Mouse (Mus musculus) midbrain, postnatal 0 days (tissue): Measurements from ENCODE around the gene Dcaf17. TPM values are rescaled to one million over a fixed set of nuclear protein-coding genes. Genes with fewer than 3 reads are reported as not detected.

Experiments used
- ATAC-seq: fragments of 200-750 bp; cut with Nextera tagmentation; 2 replicates; pipeline ENCODE4 v1.8.0; 2017; ENCODE audit warnings: moderate number of reproducible peaks, mild to moderate bottlenecking, moderate TSS enrichment, moderate library complexity; ENCODE audit not compliant: low FRiP score
- DNase-seq: peaks from one replicate; pipeline ENCODE4 v3.0.0-alpha.2; 2015; ENCODE audit warnings: low spot score
- H3K27ac ChIP-seq: fragments of 300-500 bp; sonication (generic); 2 replicates; pipeline ENCODE4 v1.5.1; 2014; ENCODE audit warnings: low read depth, mild to moderate bottlenecking, low read length, mixed read lengths
- H3K27me3 ChIP-seq: fragments of 300-500 bp; sonication (generic); 2 replicates; pipeline ENCODE4 v1.6.1; 2014; ENCODE audit warnings: low read length, control low read depth, mixed read lengths; ENCODE audit not compliant: insufficient read depth
- H3K36me3 ChIP-seq: fragments of 300-500 bp; sonication (generic); 2 replicates; pipeline ENCODE4 v1.6.1; 2014; ENCODE audit warnings: low read length, control low read depth, mixed read lengths; ENCODE audit not compliant: insufficient read depth
- H3K4me1 ChIP-seq: fragments of 300-500 bp; sonication (generic); 2 replicates; pipeline ENCODE4 v1.6.1; 2014; ENCODE audit warnings: mild to moderate bottlenecking, control low read depth, antibody characterized with exemption, low read length, mixed read lengths; ENCODE audit not compliant: insufficient read depth
- H3K4me2 ChIP-seq: fragments of 300-500 bp; sonication (generic); 2 replicates; pipeline ENCODE4 v1.6.1; 2014; ENCODE audit warnings: low read depth, mild to moderate bottlenecking, low read length, mixed read lengths; ENCODE audit not compliant: poor library complexity, severe bottlenecking
- H3K4me3 ChIP-seq: fragments of 300-500 bp; sonication (generic); 2 replicates; pipeline ENCODE4 v1.5.1; 2014; ENCODE audit warnings: low read depth, mild to moderate bottlenecking, low read length, moderate library complexity
- H3K9ac ChIP-seq: fragments of 300-500 bp; sonication (generic); replicated peaks from 2 replicates; pipeline ENCODE4 v1.6.1; 2014; ENCODE audit warnings: mild to moderate bottlenecking, low read length, moderate library complexity, mixed read lengths; ENCODE audit not compliant: poor library complexity, severe bottlenecking
- H3K9me3 ChIP-seq: fragments of 300-500 bp; sonication (generic); 2 replicates; pipeline ENCODE4 v1.6.1; 2016; ENCODE audit warnings: low read length, control low read depth
- CTCF ChIP-seq: IDR thresholded peaks from 2 replicates; pipeline ENCODE4 v1.5.1; 2016; ENCODE audit warnings: antibody characterized with exemption, mild to moderate bottlenecking
- WGBS: fragments of 180-500 bp; shearing (Covaris S2); extraction: QIAGEN DNeasy Blood & Tissue Kit; methylation state at CpG from one replicate; pipeline ENCODE4 v1.1.7; 2014; 5-methylcytosine and 5-hydroxymethylcytosine counted together
- polyA plus RNA-seq: library from polyadenylated mRNA; unstranded; fragments of >200 nt; fragmentation: Nextera tagmentation; extraction: Ambion mirVana; gene quantifications from 2 replicates; pipeline ENCODE4 v1.2.1, GENCODE M21; 2015
- total RNA-seq: library from RNA; depleted of rRNA; stranded (reverse); fragments of >200 nt; gene quantifications from 2 replicates; pipeline ENCODE4 v1.2.3, GENCODE M21; 2014; rRNA removed

Dcaf17 gene
- total RNA-seq (10.6 and 18.1 TPM in 2 replicates), polyA plus RNA-seq (19.9 and 23.6 TPM in 2 replicates)

- TF ChIP-seq CTCF, result peak; percentile 64
These were observed at the start of gene Dcaf17, which contains the start of gene Mettl8 for GRCm38 (mm10) chr2:71055300-71056114. Gene Dcaf17 (plus strand): TSS chr2:71055328. Gene Mettl8 (minus strand): TSS chr2:71055583.

GRCm38 (mm10) chr2:71011816-71012215 lies 43.3 kb upstream of the Dcaf17 start:
- WGBS, result 96% methylated on average over 1 of the region's 1 CpGs
- no peak for ATAC-seq
- H3K4me3 ChIP-seq, result no peak overlapping the region

More at GRCm38 (mm10) chr2:71055300-71056114, at the start of gene Dcaf17, which contains the start of gene Mettl8:
- ATAC-seq (peak; percentile 98), DNase-seq (peak; percentile 97)
- under 1% methylated on average over 50 of the region's 57 CpGs for WGBS
- Histone ChIP-seq H3K27me3 (no peaks in the 10 kb centered on the region), H3K27ac (peak within 1 kb of the TSS; percentile 84), H3K4me2 (peak within 1 kb of the TSS; percentile 88), H3K9me3 (no peaks in the 10 kb centered on the region), H3K4me1 (no peaks in the 10 kb centered on the region), H3K4me3 (peak within 1 kb of the TSS; percentile 61), H3K9ac (peak within 1 kb of the TSS; percentile 86), H3K36me3 (0 out of 2 replicates have a peak, but pooled peaks cover 3% of the 10 kb centered on the region)

GRCm38 (mm10) chr2:71013521-71013920 lies 41.6 kb upstream of the Dcaf17 start:
- WGBS, result 94% methylated on average over 7 of the region's 7 CpGs
- Histone ChIP-seq H3K4me3 (no peak overlapping the region), H3K27ac (no peak overlapping the region), H3K4me2 (no peak overlapping the region), H3K36me3 (no peaks in the 10 kb centered on the region), H3K4me1 (no peaks in the 10 kb centered on the region), H3K9me3 (no peaks in the 10 kb centered on the region), H3K27me3 (no peaks in the 10 kb centered on the region), H3K9ac (no peak overlapping the region)
- DNase-seq (no peak), ATAC-seq (no peak)
- no peak for TF ChIP-seq CTCF

More at GRCm38 (mm10) chr2:71011816-71012215, 43.3 kb upstream of the Dcaf17 start:
- DNase-seq, result no peak
- no peak for TF ChIP-seq CTCF
- H3K9ac ChIP-seq, result no peak overlapping the region
- H3K4me1 ChIP-seq, result no peaks in the 10 kb centered on the region
- no peaks in the 10 kb centered on the region for H3K36me3 ChIP-seq
- no peaks in the 10 kb centered on the region for H3K9me3 ChIP-seq
- no peak overlapping the region for H3K27ac ChIP-seq
- H3K4me2 ChIP-seq, result no peak overlapping the region
- H3K27me3 ChIP-seq, result no peaks in the 10 kb centered on the region

DNA sequence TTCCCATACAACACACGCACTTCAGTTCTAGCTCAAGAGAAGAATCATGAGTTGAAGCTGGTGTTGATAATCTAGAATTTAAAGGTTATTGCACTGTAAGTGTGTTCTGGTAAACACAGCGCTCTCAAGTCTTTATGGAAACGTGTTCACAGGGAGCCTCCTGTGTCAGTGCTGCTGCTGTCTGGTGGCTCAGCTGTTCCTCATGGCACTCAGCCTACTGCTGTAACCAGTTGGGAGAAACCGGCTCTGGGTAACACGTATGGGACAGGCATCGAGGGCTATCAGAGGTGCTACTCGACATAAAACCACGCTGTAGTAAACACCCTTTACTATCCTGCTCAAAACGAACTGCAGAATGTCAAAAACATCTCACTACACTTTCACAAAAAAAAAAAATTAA lies 35.9 kb upstream of the Dcaf17 start:
- 60% methylated on average over 9 of the region's 9 CpGs for WGBS
- Histone ChIP-seq H3K36me3 (no peaks in the 10 kb centered on the region), H3K4me1 (no peaks in the 10 kb centered on the region; the same call in 1 of the 2 replicates), H3K9me3 (no peaks in the 10 kb centered on the region), H3K4me2 (no peak overlapping the region), H3K4me3 (no peak overlapping the region), H3K9ac (no peak overlapping the region), H3K27ac (no peak overlapping the region), H3K27me3 (no peaks in the 10 kb centered on the region)
- DNase-seq (peak; percentile 75), ATAC-seq (no peak)
- no peak for TF ChIP-seq CTCF

DNA sequence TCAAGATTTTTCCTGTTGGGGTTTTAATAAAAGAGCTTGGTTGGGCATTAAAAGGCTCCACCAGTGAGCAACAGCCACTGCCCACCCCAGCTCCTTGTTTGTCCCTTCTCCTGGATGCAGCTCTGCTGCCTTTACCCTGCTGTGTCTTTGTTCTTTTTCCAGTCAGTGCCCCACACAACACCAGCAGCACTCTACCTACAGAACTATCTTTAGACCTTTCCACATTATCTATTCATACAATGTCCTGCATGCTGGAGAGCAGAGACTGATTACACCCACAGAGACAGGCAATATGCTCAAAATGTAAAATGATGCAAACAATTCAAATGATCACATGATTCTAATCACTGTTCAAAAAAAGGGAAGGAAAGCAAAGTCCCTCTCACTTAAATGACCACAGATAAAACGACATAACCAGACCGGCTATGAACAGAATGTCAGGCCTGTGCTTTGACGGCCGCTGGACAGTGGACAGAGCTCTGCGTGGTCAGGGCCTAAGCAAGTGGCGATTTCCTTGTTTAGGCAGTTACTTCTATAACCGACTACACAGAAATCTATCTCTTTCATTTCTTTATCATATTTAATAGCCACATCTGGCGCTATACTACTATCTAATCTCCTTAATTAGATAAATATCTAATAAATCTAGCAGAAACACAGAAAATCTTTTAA lies 35.3 kb upstream of the Dcaf17 start:
- H3K27ac ChIP-seq, result 0 out of 2 replicates have a peak overlapping the region, but pooled peaks have one; percentile 51

More for the DNA sequence above, 35.3 kb upstream of the Dcaf17 start:
- ATAC-seq (no peak), DNase-seq (no peak)
- WGBS, result 57% methylated on average over 8 of the region's 8 CpGs
- TF ChIP-seq CTCF, result no peak
- no peaks in the 10 kb centered on the region for H3K36me3 ChIP-seq
- H3K4me1 ChIP-seq, result no peaks in the 10 kb centered on the region; the same call in 1 of the 2 replicates
- H3K27me3 ChIP-seq, result no peaks in the 10 kb centered on the region
- no peak overlapping the region for H3K9ac ChIP-seq
- H3K4me3 ChIP-seq, result no peak overlapping the region
- H3K4me2 ChIP-seq, result no peak overlapping the region
- H3K9me3 ChIP-seq, result no peaks in the 10 kb centered on the region
